Mouse (Mus musculus): ENCODE data around the gene Nhs.

DNA sequence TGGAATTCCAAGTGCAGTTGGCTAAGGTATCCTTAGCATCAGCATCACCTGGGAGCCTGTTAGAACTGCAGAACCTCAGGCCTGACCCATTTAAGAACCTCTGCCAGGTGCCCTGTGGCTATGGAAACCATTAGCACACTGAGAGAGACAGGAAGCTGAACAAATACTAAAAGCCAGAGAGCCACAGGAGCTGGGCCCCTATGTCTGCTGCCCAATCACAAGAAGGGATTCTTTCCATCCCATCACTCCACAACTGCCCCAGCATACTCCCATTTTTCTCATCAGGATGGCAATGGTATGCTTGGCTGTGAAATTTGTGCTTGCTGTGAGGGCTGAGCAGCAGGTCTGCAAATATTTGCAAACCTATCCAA is 232.9 kb downstream of the Nhs start:
- TF ChIP-seq CTCF (IDR thresholded peaks at IDR 0.05; ENCODE audit: low read depth): no peak
- TF ChIP-seq EP300 (IDR thresholded peaks at IDR 0.05; ENCODE audit: low read depth): no peak
